Mouse (Mus musculus) mouse embryonic stem cell (cell line): ENCODE results near the gene Ppp2r2c.

Source experiments
- in situ Hi-C, 2 experiments: fragments of 300-500 bp; cut with MboI; formaldehyde crosslinking; loops; 1 replicate in 1 of 2; 3 replicates in 1 of 2; pipeline ENCODE4 v1.14.3; 2019 to 2020; ENCODE audit warnings: low sequenced_read_pairs in 2 of 2, low pct_unique_long_range_greater_than_20kb in 1 of 2, mixed read lengths in 1 of 2; ENCODE audit not compliant: unreplicated experiment in 1 of 2

Ppp2r2c gene

DNA sequence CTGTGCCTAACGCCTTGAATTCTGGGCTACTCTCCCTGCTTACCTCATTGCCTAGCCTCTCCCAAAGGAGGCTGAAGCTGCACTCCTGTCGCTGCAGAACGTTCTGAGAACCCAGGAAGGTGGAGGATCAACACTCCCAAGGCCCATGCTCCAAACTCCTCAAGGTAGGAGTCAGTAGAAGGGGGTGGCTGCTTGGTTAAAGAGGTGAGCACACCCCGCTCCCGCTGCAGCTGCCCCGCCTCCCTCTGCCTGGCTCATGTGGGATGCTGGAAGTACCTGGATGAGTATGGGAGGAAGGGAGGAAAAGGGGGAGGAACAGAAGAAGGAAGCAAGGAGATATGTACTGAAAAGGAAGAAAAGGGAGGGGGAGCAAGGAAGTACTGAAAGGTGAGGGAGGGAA lies 752 bp upstream of the Ppp2r2c start:
- in situ Hi-C loops: no loop called here

GRCm38 (mm10) chr5:36869186-36869577 lies 869 bp downstream of the Ppp2r2c start:
- in situ Hi-C loops: no loop called here

GRCm38 (mm10) chr5:36869578-36870236 lies 1.4 kb downstream of the Ppp2r2c start:
- in situ Hi-C loops: no loop called here

GRCm38 (mm10) chr5:36870916-36871315 lies 2.6 kb downstream of the Ppp2r2c start:
- in situ Hi-C loops: no loop called here

GRCm38 (mm10) chr5:36875956-36876355 lies 7.6 kb downstream of the Ppp2r2c start:
- in situ Hi-C loops: no loop called here

- in situ Hi-C loops: no loop called here
These were observed 8.6 kb downstream of the Ppp2r2c start for GRCm38 (mm10) chr5:36876777-36877396.

- in situ Hi-C loops: no loop called here
These were observed 9.3 kb downstream of the Ppp2r2c start for GRCm38 (mm10) chr5:36877641-36878040.

GRCm38 (mm10) chr5:36878801-36879200 lies 10.5 kb downstream of the Ppp2r2c start:
- in situ Hi-C loops: no loop called here

DNA sequence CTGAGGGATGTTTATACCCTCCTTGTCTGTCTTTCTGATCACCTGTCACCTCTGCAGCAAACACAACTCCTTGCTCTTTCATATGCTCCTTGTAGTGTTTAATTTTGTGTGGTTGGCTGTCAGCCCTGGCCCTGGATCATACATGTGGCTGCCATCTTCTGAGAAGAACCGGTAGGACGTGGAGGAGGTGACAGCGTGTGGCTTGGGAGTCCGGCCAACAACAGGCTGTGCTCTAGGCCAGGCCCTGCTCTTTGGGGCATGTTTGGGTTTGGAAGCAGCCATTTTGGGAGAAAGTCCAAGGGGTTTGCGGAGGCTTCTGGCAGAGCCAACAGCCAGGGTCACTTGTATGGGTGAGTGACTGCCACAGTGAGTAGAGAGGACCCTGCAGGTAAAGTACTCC lies 12.3 kb downstream of the Ppp2r2c start:
- in situ Hi-C loops: no loop called here

- in situ Hi-C loops: no loop called here
These were observed 15.2 kb downstream of the Ppp2r2c start for GRCm38 (mm10) chr5:36883516-36883915.

DNA sequence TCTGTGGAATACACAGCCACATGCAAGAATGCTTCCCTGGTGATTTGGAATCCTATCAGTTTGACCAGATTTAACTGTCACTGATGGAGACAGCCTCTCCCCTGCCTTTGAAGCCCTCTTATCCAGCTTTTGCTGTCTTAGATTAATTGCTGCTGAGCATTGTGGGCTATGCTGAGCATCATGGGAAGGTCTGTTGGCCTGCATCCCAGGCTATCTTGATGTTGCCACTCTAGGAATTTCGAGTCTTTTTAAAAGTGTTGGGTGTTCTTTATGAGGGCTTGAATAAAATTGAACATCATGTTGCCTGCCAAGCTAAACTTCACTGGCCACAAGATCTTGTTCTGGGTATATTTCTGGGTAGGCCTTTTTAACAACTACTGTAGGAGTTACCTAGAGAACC lies 16.8 kb downstream of the Ppp2r2c start:
- in situ Hi-C loops: no loop called here

- in situ Hi-C loops: no loop called here
These were observed 17.3 kb downstream of the Ppp2r2c start for GRCm38 (mm10) chr5:36885595-36885994.

- in situ Hi-C loops: no loop called here
These were observed 18.0 kb downstream of the Ppp2r2c start for GRCm38 (mm10) chr5:36886298-36886697.

DNA sequence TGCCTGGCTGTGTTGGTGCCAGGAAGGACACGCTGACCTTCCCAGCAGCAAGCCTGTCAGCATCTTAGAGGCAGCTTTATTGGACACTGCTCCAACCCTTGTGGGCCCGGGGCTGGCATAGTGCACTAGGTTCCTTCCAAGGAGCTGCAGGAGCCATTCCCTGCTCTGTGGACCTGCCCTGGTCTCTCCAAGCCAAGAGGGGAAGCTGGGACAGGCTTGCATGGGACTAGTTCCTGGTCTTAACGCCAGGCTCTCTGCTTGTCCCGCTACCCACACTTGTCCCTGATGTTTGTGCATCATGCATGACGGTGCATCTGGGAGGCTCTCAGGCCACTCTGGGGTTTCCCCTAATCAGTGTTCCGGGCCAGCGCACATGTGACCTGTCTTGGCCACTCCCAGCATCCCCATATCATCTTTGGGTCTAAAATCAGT lies 18.6 kb downstream of the Ppp2r2c start:
- in situ Hi-C loops: no loop called here

- in situ Hi-C loops: no loop called here
These were observed 19.1 kb downstream of the Ppp2r2c start for GRCm38 (mm10) chr5:36887299-36887988.

DNA sequence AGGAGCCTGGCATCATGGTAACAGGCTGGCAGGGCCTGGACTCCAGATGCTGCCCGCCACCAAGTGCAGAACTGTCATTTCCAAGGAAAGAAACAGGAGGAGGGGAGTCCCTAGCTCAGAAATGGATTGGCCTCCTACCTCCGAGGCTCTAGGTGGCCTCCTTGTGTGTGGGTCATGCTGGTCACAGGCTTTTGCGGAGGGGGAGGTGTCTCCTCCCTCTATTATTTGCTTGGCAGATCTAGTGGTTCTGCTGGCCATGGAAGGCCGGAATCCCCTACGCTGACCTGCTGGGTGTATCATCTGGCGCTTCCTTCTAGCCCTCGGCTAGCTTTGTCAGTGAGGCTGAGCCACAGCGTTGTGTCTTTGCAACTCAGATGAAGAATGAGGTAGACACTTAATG lies 20.2 kb downstream of the Ppp2r2c start:
- in situ Hi-C loops: no loop called here

- in situ Hi-C loops: no loop called here
These were observed 20.6 kb downstream of the Ppp2r2c start for GRCm38 (mm10) chr5:36888911-36889310.

GRCm38 (mm10) chr5:36889380-36889886 lies 21.1 kb downstream of the Ppp2r2c start:
- in situ Hi-C loops: no loop called here

DNA sequence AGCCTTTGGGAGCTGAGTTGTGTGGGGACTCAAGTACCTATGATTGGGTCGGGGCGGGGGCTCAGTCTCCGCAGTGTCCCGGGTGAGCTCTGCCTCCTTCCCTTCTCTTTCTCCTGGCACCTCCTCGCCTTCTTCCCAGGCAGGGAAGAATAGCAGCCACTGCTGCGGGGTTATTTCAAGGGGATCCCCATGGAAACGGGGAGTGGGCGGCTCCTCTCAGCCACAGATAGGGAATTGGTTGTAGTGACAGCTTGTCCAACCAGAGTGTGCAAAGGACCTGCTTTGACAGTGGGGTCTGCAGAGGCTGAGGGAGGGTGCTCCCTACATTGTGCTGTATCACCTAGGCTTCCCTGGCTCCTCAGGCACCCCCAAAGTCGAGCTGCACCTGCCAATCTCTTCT lies 22.5 kb downstream of the Ppp2r2c start:
- in situ Hi-C loops: no loop called here
